Mouse (Mus musculus) forebrain, embryonic 11.5 days (tissue): ENCODE measurements around the gene Gins2. TPM values are rescaled to one million over a fixed set of nuclear protein-coding genes. Genes with fewer than 3 reads are reported as not detected.

ENCODE experiments used
- ATAC-seq: fragments of 200-750 bp; cut with Nextera tagmentation; replicated peaks from 2 replicates; pipeline ENCODE4 v1.8.0; 2017; ENCODE audit warnings: moderate TSS enrichment; ENCODE audit not compliant: low FRiP score
- DNase-seq: peaks from one replicate; pipeline ENCODE4 v3.0.0-alpha.2; 2017; ENCODE audit warnings: low spot score
- H3K27ac ChIP-seq: fragments of 300-500 bp; sonication (generic); 2 replicates; pipeline ENCODE4 v1.5.1; 2014; ENCODE audit warnings: low read depth, low read length
- H3K27me3 ChIP-seq: fragments of 300-500 bp; sonication (generic); 2 replicates; pipeline ENCODE4 v1.6.1; 2014; ENCODE audit warnings: mild to moderate bottlenecking, low read length, mixed read lengths; ENCODE audit not compliant: control insufficient read depth, insufficient read depth
- H3K36me3 ChIP-seq: fragments of 300-500 bp; sonication (generic); 2 replicates; pipeline ENCODE4 v1.6.1; 2014; ENCODE audit warnings: mild to moderate bottlenecking, low read length, moderate library complexity, mixed read lengths; ENCODE audit not compliant: control insufficient read depth, insufficient read depth
- H3K4me1 ChIP-seq: fragments of 300-500 bp; sonication (generic); replicated peaks from 2 replicates; pipeline ENCODE4 v1.6.1; 2014; ENCODE audit warnings: low read length, mixed read lengths; ENCODE audit not compliant: control insufficient read depth, insufficient read depth
- H3K4me2 ChIP-seq: fragments of 300-500 bp; sonication (generic); 2 replicates; pipeline ENCODE4 v1.6.1; 2014; ENCODE audit warnings: low read depth, mild to moderate bottlenecking, low read length, moderate library complexity, mixed read lengths; ENCODE audit not compliant: severe bottlenecking
- H3K4me3 ChIP-seq: fragments of 300-500 bp; sonication (generic); 2 replicates; pipeline ENCODE4 v1.5.1; 2014; ENCODE audit warnings: low read depth, low read length
- H3K9ac ChIP-seq: fragments of 300-500 bp; sonication (generic); 2 replicates; pipeline ENCODE4 v1.6.1; 2014; ENCODE audit warnings: low read length
- H3K9me3 ChIP-seq: fragments of 300-500 bp; sonication (generic); 2 replicates; pipeline ENCODE4 v1.6.1; 2016; ENCODE audit warnings: low read length, mixed read lengths; ENCODE audit not compliant: control insufficient read depth
- WGBS: fragments of 180-500 bp; shearing (Covaris S2); extraction: QIAGEN DNeasy Blood & Tissue Kit; methylation state at CpG from one replicate; pipeline ENCODE4 v1.1.7; 2014; 5-methylcytosine and 5-hydroxymethylcytosine counted together
- polyA plus RNA-seq: library from polyadenylated mRNA; unstranded; fragments of >200 nt; fragmentation: Nextera tagmentation; extraction: Ambion mirVana; gene quantifications from 2 replicates; pipeline ENCODE4 v1.2.1, GENCODE M21; 2014

The Gins2 gene
- polyA plus RNA-seq, 1 experiment from 2014 or later, result 105 TPM

DNA sequence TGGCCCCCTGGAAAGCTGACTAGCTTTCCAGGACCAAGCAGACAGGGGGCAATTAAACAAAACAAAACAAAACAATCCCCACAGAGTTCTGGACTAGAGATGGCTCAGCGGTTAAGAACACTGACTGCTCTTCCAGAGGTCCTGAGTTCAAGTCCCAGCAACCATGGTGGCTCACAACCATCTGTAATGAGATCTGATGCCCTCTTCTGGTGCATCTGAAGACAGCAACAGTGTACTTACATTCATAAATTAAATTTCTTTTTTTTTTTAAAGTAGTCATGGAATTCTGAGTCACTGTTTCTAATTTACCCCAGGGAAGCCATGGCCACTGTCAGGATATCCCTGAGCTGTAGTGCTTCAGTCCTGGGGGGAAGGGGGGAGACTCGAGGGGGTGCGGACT, 25.4 kb upstream of the Gins2 start:
- no peak overlapping the region for H3K4me2 ChIP-seq
- H3K9me3 ChIP-seq, result no peaks in the 10 kb centered on the region
- no peak overlapping the region for H3K27ac ChIP-seq
- no peaks in the 10 kb centered on the region for H3K36me3 ChIP-seq
- no peak overlapping the region for H3K9ac ChIP-seq
- no peaks in the 10 kb centered on the region for H3K27me3 ChIP-seq
- H3K4me3 ChIP-seq, result no peak overlapping the region
- DNase-seq, result no peak
- H3K4me1 ChIP-seq, result peaks cover 8% of the 10 kb centered on the region; the same call in 1 of the 2 replicates
- ATAC-seq, result no peak
- WGBS, result 93% methylated on average over 3 of the region's 3 CpGs

GRCm38 (mm10) chr8:120610824-120611223, 21.7 kb upstream of the Gins2 start:
- Histone ChIP-seq H3K4me2 (no peak overlapping the region), H3K27me3 (no peaks in the 10 kb centered on the region), H3K4me1 (no peaks in the 10 kb centered on the region; the same call in 1 of the 2 replicates), H3K4me3 (no peak overlapping the region), H3K36me3 (no peaks in the 10 kb centered on the region), H3K9ac (no peak overlapping the region), H3K9me3 (no peaks in the 10 kb centered on the region), H3K27ac (no peak overlapping the region)
- DNase-seq, result no peak
- 93% methylated on average over 6 of the region's 6 CpGs for whole genome bisulfite sequencing
- ATAC-seq, result no peak

DNA sequence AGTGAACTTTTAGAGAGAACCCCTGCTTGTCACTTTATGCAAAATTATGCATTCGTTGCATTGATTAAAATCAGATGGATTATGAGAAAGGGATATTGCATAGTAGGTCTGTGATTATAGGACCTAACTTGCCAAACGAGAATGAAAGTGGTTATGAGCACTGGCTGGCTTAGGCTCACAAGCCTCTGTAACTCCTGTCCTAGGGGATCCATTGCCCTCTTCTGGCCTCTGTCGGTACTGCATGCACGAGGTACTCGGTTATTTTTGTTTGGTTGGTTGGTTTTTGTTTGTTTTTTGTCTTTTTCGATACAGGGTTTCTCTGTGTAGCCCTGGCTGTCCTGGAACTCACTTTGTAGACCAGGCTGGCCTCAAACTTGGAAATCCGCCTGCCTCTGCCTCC, 18.8 kb upstream of the Gins2 start:
- whole genome bisulfite sequencing, result 15% methylated on average over 7 of the region's 7 CpGs
- Histone ChIP-seq H3K36me3 (no peaks in the 10 kb centered on the region), H3K9me3 (no peaks in the 10 kb centered on the region), H3K27me3 (no peaks in the 10 kb centered on the region), H3K27ac (no peak overlapping the region), H3K4me3 (no peak overlapping the region), H3K4me1 (no peaks in the 10 kb centered on the region; the same call in 1 of the 2 replicates), H3K4me2 (no peak overlapping the region), H3K9ac (no peak overlapping the region)
- DNase-seq (peak; percentile 87), ATAC-seq (0 out of 2 replicates have a peak, but pooled peaks have one; percentile 58)

- Histone ChIP-seq H3K4me2 (no peak overlapping the region), H3K27ac (no peak overlapping the region), H3K4me1 (no peaks in the 10 kb centered on the region; the same call in 1 of the 2 replicates), H3K36me3 (no peaks in the 10 kb centered on the region), H3K27me3 (no peaks in the 10 kb centered on the region), H3K4me3 (no peak overlapping the region), H3K9me3 (no peaks in the 10 kb centered on the region), H3K9ac (no peak overlapping the region)
- no peak for DNase-seq
- WGBS, result 82% methylated on average over 9 of the region's 9 CpGs
- 0 out of 2 replicates have a peak, but pooled peaks have one; percentile 30 for ATAC-seq
Observed at GRCm38 (mm10) chr8:120607460-120607859, 18.4 kb upstream of the Gins2 start.

- H3K4me3 ChIP-seq, result no peak overlapping the region
- no peak overlapping the region for H3K4me2 ChIP-seq
- H3K27ac ChIP-seq, result no peak overlapping the region
- H3K36me3 ChIP-seq, result no peaks in the 10 kb centered on the region
- 39% methylated on average over 6 of the region's 6 CpGs for WGBS
- no peaks in the 10 kb centered on the region; the same call in 1 of the 2 replicates for H3K4me1 ChIP-seq
- peaks cover 2% of the 10 kb centered on the region; the same call in 1 of the 2 replicates for H3K27me3 ChIP-seq
- no peak for DNase-seq
- no peak overlapping the region for H3K9ac ChIP-seq
- peak; percentile 59; the same call in 1 of the 2 replicates for ATAC-seq
- no peaks in the 10 kb centered on the region for H3K9me3 ChIP-seq
Observed at GRCm38 (mm10) chr8:120602672-120603071, 13.6 kb upstream of the Gins2 start.

DNA sequence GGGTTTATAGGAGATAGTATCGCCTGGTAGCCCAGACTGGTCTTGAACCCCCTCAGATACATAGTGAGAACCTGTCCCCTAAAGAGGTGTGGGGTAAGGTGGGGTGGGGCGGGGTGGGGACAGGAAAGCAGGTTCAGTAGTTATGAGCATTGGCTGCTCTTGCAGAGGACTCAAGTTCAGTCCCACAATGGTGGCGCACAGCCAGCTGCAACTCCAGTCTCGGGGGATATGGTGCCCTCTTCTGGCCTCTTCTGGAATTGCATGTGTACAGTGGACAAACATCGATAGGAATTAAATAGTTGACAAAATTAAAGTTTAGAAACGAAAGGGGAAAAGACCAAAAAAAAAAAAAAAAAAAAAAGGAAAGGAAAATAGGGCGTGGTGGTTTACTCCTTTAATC, 10.4 kb upstream of the Gins2 start:
- H3K27ac ChIP-seq, result no peak overlapping the region
- no peaks in the 10 kb centered on the region for H3K36me3 ChIP-seq
- no peak for ATAC-seq
- H3K4me1 ChIP-seq, result no peaks in the 10 kb centered on the region
- no peak overlapping the region for H3K4me2 ChIP-seq
- H3K4me3 ChIP-seq, result no peak overlapping the region
- H3K9me3 ChIP-seq, result no peaks in the 10 kb centered on the region
- peaks cover 2% of the 10 kb centered on the region; the same call in 1 of the 2 replicates for H3K27me3 ChIP-seq
- H3K9ac ChIP-seq, result no peak overlapping the region
- DNase-seq, result peak; percentile 82
- WGBS, result 50% methylated on average over 7 of the region's 7 CpGs

- Histone ChIP-seq H3K9me3 (no peaks in the 10 kb centered on the region), H3K27ac (no peak overlapping the region), H3K9ac (no peak overlapping the region), H3K4me2 (no peak overlapping the region), H3K4me1 (no peaks in the 10 kb centered on the region), H3K27me3 (peaks cover 2% of the 10 kb centered on the region; the same call in 1 of the 2 replicates), H3K36me3 (no peaks in the 10 kb centered on the region), H3K4me3 (no peak overlapping the region)
- ATAC-seq (no peak), DNase-seq (no peak)
- 30% methylated on average over 24 of the region's 24 CpGs for whole genome bisulfite sequencing
Observed at GRCm38 (mm10) chr8:120598579-120598978, 9.5 kb upstream of the Gins2 start.

DNA sequence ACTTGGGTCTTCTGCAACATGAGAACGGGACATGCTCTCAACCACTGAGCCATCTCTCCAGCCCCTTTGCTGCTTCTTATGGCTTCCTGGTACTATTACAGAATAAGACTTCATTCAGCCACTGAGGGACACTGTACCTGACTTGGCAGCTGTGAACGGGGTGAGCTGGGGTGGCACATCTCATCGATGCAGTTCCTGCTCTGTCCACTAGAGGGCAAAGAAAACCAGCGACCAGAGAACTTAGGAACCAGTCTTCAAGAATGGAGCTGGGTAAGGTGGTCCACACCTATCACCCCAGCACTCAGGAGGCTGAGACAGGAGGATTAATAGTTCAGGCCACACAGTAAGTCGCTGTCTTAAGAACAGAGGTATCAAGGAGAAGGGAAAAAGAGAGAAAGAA, 6.9 kb upstream of the Gins2 start:
- ATAC-seq (no peak), DNase-seq (peak; percentile 82)
- Histone ChIP-seq H3K4me2 (no peak overlapping the region), H3K36me3 (no peaks in the 10 kb centered on the region), H3K4me3 (no peak overlapping the region), H3K4me1 (peaks cover 3% of the 10 kb centered on the region; the same call in 1 of the 2 replicates), H3K27ac (no peak overlapping the region), H3K27me3 (peaks cover 2% of the 10 kb centered on the region; the same call in 1 of the 2 replicates), H3K9me3 (no peaks in the 10 kb centered on the region), H3K9ac (no peak overlapping the region)
- 10% methylated on average over 5 of the region's 5 CpGs for WGBS

GRCm38 (mm10) chr8:120594571-120594970, 5.5 kb upstream of the Gins2 start:
- H3K9me3 ChIP-seq, result no peaks in the 10 kb centered on the region
- DNase-seq, result no peak
- peaks cover 8% of the 10 kb centered on the region for H3K4me1 ChIP-seq
- H3K9ac ChIP-seq, result no peak overlapping the region
- peaks cover 2% of the 10 kb centered on the region; the same call in 1 of the 2 replicates for H3K27me3 ChIP-seq
- no peak overlapping the region for H3K4me2 ChIP-seq
- no peaks in the 10 kb centered on the region for H3K36me3 ChIP-seq
- 86% methylated on average over 5 of the region's 5 CpGs for WGBS
- H3K27ac ChIP-seq, result no peak overlapping the region
- ATAC-seq, result no peak
- no peak overlapping the region for H3K4me3 ChIP-seq
